Mouse (Mus musculus) hindbrain, embryonic 14.5 days (tissue): ENCODE results near the gene Spg21. TPM values are rescaled to one million over a fixed set of nuclear protein-coding genes. Genes with fewer than 3 reads are reported as not detected.

Experiments used
- ATAC-seq: fragments of 200-750 bp; cut with Nextera tagmentation; 2 replicates; pipeline ENCODE4 v1.8.0; 2017; ENCODE audit warnings: moderate number of reproducible peaks, mild to moderate bottlenecking, moderate TSS enrichment, moderate library complexity; ENCODE audit not compliant: low FRiP score
- DNase-seq: peaks from one replicate; pipeline ENCODE4 v3.0.0-alpha.2; 2015; ENCODE audit warnings: low spot score
- H3K27ac ChIP-seq: fragments of 300-500 bp; sonication (generic); 2 replicates; pipeline ENCODE4 v1.5.1; 2014; ENCODE audit warnings: mild to moderate bottlenecking, moderate library complexity
- H3K27me3 ChIP-seq: fragments of 300-500 bp; sonication (generic); 2 replicates; pipeline ENCODE4 v1.6.1; 2014; ENCODE audit warnings: mild to moderate bottlenecking, low read length, mixed read lengths; ENCODE audit not compliant: control insufficient read depth, insufficient read depth
- H3K36me3 ChIP-seq: fragments of 300-500 bp; sonication (generic); replicated peaks from 2 replicates; pipeline ENCODE4 v1.6.1; 2014; ENCODE audit not compliant: control insufficient read depth, insufficient read depth
- H3K4me1 ChIP-seq: fragments of 300-500 bp; sonication (generic); replicated peaks from 2 replicates; pipeline ENCODE4 v1.6.1; 2014; ENCODE audit warnings: antibody characterized with exemption, low read length, mixed read lengths; ENCODE audit not compliant: control insufficient read depth, insufficient read depth
- H3K4me2 ChIP-seq: fragments of 300-500 bp; sonication (generic); replicated peaks from 2 replicates; pipeline ENCODE4 v1.6.1; 2014; ENCODE audit warnings: mild to moderate bottlenecking, moderate library complexity
- H3K4me3 ChIP-seq: fragments of 300-500 bp; sonication (generic); replicated peaks from 2 replicates; pipeline ENCODE4 v1.5.1; 2014; ENCODE audit warnings: mild to moderate bottlenecking, low read length
- H3K9ac ChIP-seq: fragments of 300-500 bp; sonication (generic); 2 replicates; pipeline ENCODE4 v1.6.1; 2014
- H3K9me3 ChIP-seq: fragments of 300-500 bp; sonication (generic); 2 replicates; pipeline ENCODE4 v1.6.1; 2016; ENCODE audit warnings: low read length; ENCODE audit not compliant: control insufficient read depth
- WGBS: fragments of 180-500 bp; shearing (Covaris S2); extraction: QIAGEN DNeasy Blood & Tissue Kit; methylation state at CpG from one replicate; pipeline ENCODE4 v1.1.7; 2014; 5-methylcytosine and 5-hydroxymethylcytosine counted together
- polyA plus RNA-seq: library from polyadenylated mRNA; unstranded; fragments of >200 nt; fragmentation: Nextera tagmentation; extraction: Ambion mirVana; gene quantifications from 2 replicates; pipeline ENCODE4 v1.2.1, GENCODE M21; 2014

Spg21 gene
- 126 and 133 TPM in 2 replicates for polyA plus RNA-seq

- WGBS: under 1% methylated on average over 53 of the region's 53 CpGs
- ATAC-seq (peak; percentile 96), DNase-seq (peak; percentile 95)
- Histone ChIP-seq H3K4me1 (peaks cover 22% of the 10 kb centered on the region), H3K27me3 (no peaks in the 10 kb centered on the region), H3K36me3 (peaks cover 9% of the 10 kb centered on the region), H3K27ac (peak within 1 kb of the TSS; percentile 94), H3K4me2 (peak within 1 kb of the TSS; percentile 82), H3K9ac (peak within 1 kb of the TSS; percentile 86), H3K9me3 (no peaks in the 10 kb centered on the region), H3K4me3 (peak within 1 kb of the TSS; percentile 93)
These were observed at the start of gene Spg21 for GRCm38 (mm10) chr9:65460732-65461442. Gene Spg21 (plus strand): TSS chr9:65460947.

GRCm38 (mm10) chr9:65411326-65411725 lies 49.4 kb upstream of the Spg21 start:
- no peaks in the 10 kb centered on the region for H3K4me1 ChIP-seq
- ATAC-seq (no peak), DNase-seq (no peak)
- no peak overlapping the region for H3K9ac ChIP-seq
- no peaks in the 10 kb centered on the region for H3K36me3 ChIP-seq
- H3K27me3 ChIP-seq: no peaks in the 10 kb centered on the region
- no peaks in the 10 kb centered on the region for H3K9me3 ChIP-seq
- no peak overlapping the region for H3K4me3 ChIP-seq
- WGBS: 78% methylated on average over 3 of the region's 3 CpGs
- H3K4me2 ChIP-seq: no peak overlapping the region
- H3K27ac ChIP-seq: no peak overlapping the region

GRCm38 (mm10) chr9:65417738-65418137 lies 43.0 kb upstream of the Spg21 start:
- DNase-seq: no peak
- H3K4me3 ChIP-seq: no peak overlapping the region
- no peaks in the 10 kb centered on the region for H3K36me3 ChIP-seq
- H3K9me3 ChIP-seq: no peaks in the 10 kb centered on the region
- no peaks in the 10 kb centered on the region for H3K27me3 ChIP-seq
- no peak for ATAC-seq
- H3K9ac ChIP-seq: no peak overlapping the region
- H3K27ac ChIP-seq: no peak overlapping the region
- H3K4me1 ChIP-seq: no peaks in the 10 kb centered on the region
- 62% methylated on average over 3 of the region's 3 CpGs for WGBS
- H3K4me2 ChIP-seq: no peak overlapping the region

GRCm38 (mm10) chr9:65419633-65420032 lies 41.1 kb upstream of the Spg21 start:
- Histone ChIP-seq H3K9ac (no peak overlapping the region), H3K4me3 (no peak overlapping the region), H3K4me1 (no peaks in the 10 kb centered on the region), H3K27ac (no peak overlapping the region), H3K27me3 (no peaks in the 10 kb centered on the region), H3K36me3 (no peaks in the 10 kb centered on the region), H3K4me2 (no peak overlapping the region), H3K9me3 (no peaks in the 10 kb centered on the region)
- 75% methylated on average over 3 of the region's 3 CpGs for WGBS
- DNase-seq (no peak), ATAC-seq (no peak)

GRCm38 (mm10) chr9:65422760-65423501 lies 37.8 kb upstream of the Spg21 start, which contains the start of gene Slc51b:
Gene Slc51b (minus strand): TSS chr9:65422955.
- H3K4me1 ChIP-seq: no peaks in the 10 kb centered on the region
- H3K36me3 ChIP-seq: no peaks in the 10 kb centered on the region
- DNase-seq (no peak), ATAC-seq (no peak)
- H3K27me3 ChIP-seq: no peaks in the 10 kb centered on the region
- no peak within 1 kb of the TSS for H3K4me3 ChIP-seq
- H3K27ac ChIP-seq: no peak within 1 kb of the TSS
- H3K9me3 ChIP-seq: no peaks in the 10 kb centered on the region
- WGBS: 88% methylated on average over 11 of the region's 11 CpGs
- no peak within 1 kb of the TSS for H3K9ac ChIP-seq
- H3K4me2 ChIP-seq: no peak within 1 kb of the TSS

GRCm38 (mm10) chr9:65424393-65424792 lies 36.4 kb upstream of the Spg21 start:
- WGBS: 48% methylated on average over 3 of the region's 3 CpGs
- no peaks in the 10 kb centered on the region for H3K36me3 ChIP-seq
- no peak overlapping the region for H3K4me2 ChIP-seq
- H3K27ac ChIP-seq: no peak overlapping the region
- no peaks in the 10 kb centered on the region for H3K4me1 ChIP-seq
- no peak for ATAC-seq
- no peak overlapping the region for H3K9ac ChIP-seq
- no peak overlapping the region for H3K4me3 ChIP-seq
- H3K27me3 ChIP-seq: no peaks in the 10 kb centered on the region
- no peaks in the 10 kb centered on the region for H3K9me3 ChIP-seq
- no peak for DNase-seq

- ATAC-seq: no peak
- 77% methylated on average over 2 of the region's 2 CpGs for WGBS
- Histone ChIP-seq H3K9ac (no peak overlapping the region), H3K27me3 (no peaks in the 10 kb centered on the region), H3K4me3 (no peak overlapping the region), H3K9me3 (no peaks in the 10 kb centered on the region), H3K4me1 (no peaks in the 10 kb centered on the region), H3K36me3 (no peaks in the 10 kb centered on the region), H3K4me2 (no peak overlapping the region), H3K27ac (no peak overlapping the region)
- no peak for DNase-seq
These were observed 33.2 kb upstream of the Spg21 start for GRCm38 (mm10) chr9:65427511-65427910.

- no peak for ATAC-seq
- Histone ChIP-seq H3K27me3 (no peaks in the 10 kb centered on the region), H3K36me3 (no peaks in the 10 kb centered on the region), H3K4me2 (no peak overlapping the region), H3K4me1 (no peaks in the 10 kb centered on the region), H3K27ac (no peak overlapping the region), H3K4me3 (no peak overlapping the region), H3K9me3 (no peaks in the 10 kb centered on the region), H3K9ac (no peak overlapping the region)
- no peak for DNase-seq
- 86% methylated on average over 5 of the region's 5 CpGs for WGBS
These were observed 32.7 kb upstream of the Spg21 start for GRCm38 (mm10) chr9:65428003-65428402.

GRCm38 (mm10) chr9:65430401-65430800 lies 30.3 kb upstream of the Spg21 start:
- no peaks in the 10 kb centered on the region for H3K9me3 ChIP-seq
- ATAC-seq (no peak), DNase-seq (no peak)
- H3K36me3 ChIP-seq: no peaks in the 10 kb centered on the region
- H3K4me2 ChIP-seq: no peak overlapping the region
- no peak overlapping the region for H3K9ac ChIP-seq
- no peak overlapping the region for H3K27ac ChIP-seq
- H3K4me3 ChIP-seq: no peak overlapping the region
- no peaks in the 10 kb centered on the region for H3K27me3 ChIP-seq
- H3K4me1 ChIP-seq: no peaks in the 10 kb centered on the region
